8 mouse cellular contexts compared by ENCODE assay signal in genomic region chr1:131963085-131963951, GRCm38 (mm10). TPM values are rescaled to one million over a fixed set of nuclear protein-coding genes. Genes with fewer than 3 reads are reported as not detected.
A peak's percentile ranks its signal among the peaks of the same experiment; 100 is the strongest.
DNase-seq lines count a peak whose midpoint lies in the region; ATAC-seq and TF ChIP-seq lines count a peak whose summit lies in the region.

No protein-coding gene starts in this region.

- peak overlapping the region; percentile 64 for H3K27ac ChIP-seq in testis, adult 2 months (ENCODE audit: control insufficient read depth, insufficient read depth, low read depth, low read length)
- H3K27ac ChIP-seq in brown adipose tissue, adult 24 weeks (replicated peaks; ENCODE audit: low read depth, low read length): no peak overlapping the region
- H3K27ac ChIP-seq in limb, embryonic 12.5 days: no peak overlapping the region
- no peak overlapping the region for H3K27ac ChIP-seq in neural tube, embryonic 13.5 days (replicated peaks)

- DNase-seq in testis, postnatal 10 days (ENCODE audit: low spot score): no peak
- peak; percentile 47 to 48 for DNase-seq in heart, postnatal 10 days
- DNase-seq in right cerebral cortex, postnatal 14 days: no peak
- no peak for DNase-seq in ovary, postnatal 36 days (ENCODE audit: low spot score)

- H3K36me3 ChIP-seq in testis, adult 2 months (ENCODE audit: control insufficient read depth, insufficient read depth, low read length): no peaks in the 10 kb centered on the region
- H3K36me3 ChIP-seq in limb, embryonic 12.5 days: no peaks in the 10 kb centered on the region
- H3K36me3 ChIP-seq in neural tube, embryonic 13.5 days: no peaks in the 10 kb centered on the region

- peak overlapping the region; percentile 99 for H3K4me2 ChIP-seq in limb, embryonic 12.5 days
- H3K4me2 ChIP-seq in neural tube, embryonic 13.5 days: peak overlapping the region; percentile 99

- H3K9me3 ChIP-seq in limb, embryonic 12.5 days: no peaks in the 10 kb centered on the region
- H3K9me3 ChIP-seq in neural tube, embryonic 13.5 days: no peaks in the 10 kb centered on the region

- H3K4me1 ChIP-seq in testis, adult 2 months (ENCODE audit: control insufficient read depth, insufficient read depth, low read length): peaks cover 14% of the 10 kb centered on the region
- no peaks in the 10 kb centered on the region for H3K4me1 ChIP-seq in brown adipose tissue, adult 24 weeks (ENCODE audit: control insufficient read depth, insufficient read depth, insufficient read length, low read length)
- peaks cover 25% of the 10 kb centered on the region for H3K4me1 ChIP-seq in limb, embryonic 12.5 days (replicated peaks)
- peaks cover 40% of the 10 kb centered on the region for H3K4me1 ChIP-seq in neural tube, embryonic 13.5 days (replicated peaks)

- under 1% methylated on average over 59 of the region's 76 CpGs for WGBS in limb, embryonic 12.5 days
- under 1% methylated on average over 64 of the region's 76 CpGs for WGBS in neural tube, embryonic 13.5 days

- peak; percentile 60 for ATAC-seq in limb, embryonic 12.5 days (ENCODE audit: insufficient number of reproducible peaks, insufficient read depth, low FRiP score, low TSS enrichment, low read depth)
- peak; percentile 79 for ATAC-seq in neural tube, embryonic 13.5 days (ENCODE audit: low read depth)

- no peak for TF ChIP-seq CTCF in testis, adult 2 months (IDR thresholded peaks at IDR 0.05; ENCODE audit: control insufficient read depth, insufficient read depth, insufficient replicate concordance, low read depth, low read length)

- no peak for TF ChIP-seq POLR2A in testis, adult 2 months (IDR thresholded peaks at IDR 0.05; ENCODE audit: control insufficient read depth, low read depth, low read length)

- H3K9ac ChIP-seq in limb, embryonic 12.5 days (replicated peaks): peak overlapping the region; percentile 73
- peak overlapping the region; percentile 82 for H3K9ac ChIP-seq in neural tube, embryonic 13.5 days

- intact Hi-C loops in heart, postnatal 10 days (cut with DNase I): no loop called here

- H3K27me3 ChIP-seq in testis, adult 2 months (ENCODE audit: control insufficient read depth, insufficient read depth, low read length): no peaks in the 10 kb centered on the region
- H3K27me3 ChIP-seq in limb, embryonic 12.5 days: peaks cover 58% of the 10 kb centered on the region
- H3K27me3 ChIP-seq in neural tube, embryonic 13.5 days: peaks cover 34% of the 10 kb centered on the region

- peak overlapping the region; percentile 77 for H3K4me3 ChIP-seq in testis, adult 2 months (ENCODE audit: control insufficient read depth, low read depth, low read length)
- peak overlapping the region; percentile 69 for H3K4me3 ChIP-seq in brown adipose tissue, adult 24 weeks (ENCODE audit: insufficient read depth, low read depth, low read length)
- peak overlapping the region; percentile 84 for H3K4me3 ChIP-seq in limb, embryonic 12.5 days (replicated peaks)
- peak overlapping the region; percentile 86 for H3K4me3 ChIP-seq in neural tube, embryonic 13.5 days

RNA-seq across cellular contexts. Expression of gene Slc45a3, which starts 0.6 kb away (rescaled TPM):
- polyA plus RNA-seq in testis, adult 2 months (2012; rRNA removed): 5.7 and 6.3 TPM in 2 replicates
- 0.44 TPM in 1 of 2 replicates, not detected in the other for polyA plus RNA-seq in brown adipose tissue, adult 24 weeks (2012; ENCODE audit: insufficient read depth, insufficient read length, missing spikeins)
- total RNA-seq in heart, postnatal 10 days (2021): 1 to 10 TPM; 3.0 to 5.3 TPM
- 2.2 and 3.0 TPM in 2 replicates for polyA plus RNA-seq in limb, embryonic 12.5 days (2016; fragmentation: Nextera tagmentation; extraction: Ambion mirVana)
- polyA plus RNA-seq in neural tube, embryonic 13.5 days (2015; fragmentation: Nextera tagmentation; extraction: Ambion mirVana): 4.7 and 5.9 TPM in 2 replicates

RNA-seq across cellular contexts. Expression of gene Elk4, which starts 44.1 kb away (rescaled TPM):
- 3.9 and 4.3 TPM in 2 replicates for polyA plus RNA-seq in testis, adult 2 months (2012; rRNA removed)
- polyA plus RNA-seq in brown adipose tissue, adult 24 weeks (2012; ENCODE audit: insufficient read depth, insufficient read length, missing spikeins): 38.8 and 47.3 TPM in 2 replicates
- total RNA-seq in heart, postnatal 10 days (2021): 100 to 1,000 TPM; 133 to 138 TPM
- polyA plus RNA-seq in limb, embryonic 12.5 days (2016; fragmentation: Nextera tagmentation; extraction: Ambion mirVana): 18.1 and 19.6 TPM in 2 replicates
- polyA plus RNA-seq in neural tube, embryonic 13.5 days (2015; fragmentation: Nextera tagmentation; extraction: Ambion mirVana): 13.1 and 14.2 TPM in 2 replicates

RNA-seq across cellular contexts. Expression of gene Nucks1, which starts 53.0 kb away (rescaled TPM):
- polyA plus RNA-seq in testis, adult 2 months (2012; rRNA removed): 2.9 and 4.7 TPM in 2 replicates
- polyA plus RNA-seq in brown adipose tissue, adult 24 weeks (2012; ENCODE audit: insufficient read depth, insufficient read length, missing spikeins): 34.1 and 44.2 TPM in 2 replicates
- total RNA-seq in heart, postnatal 10 days (2021): 100 to 1,000 TPM; 105 to 107 TPM
- polyA plus RNA-seq in limb, embryonic 12.5 days (2016; fragmentation: Nextera tagmentation; extraction: Ambion mirVana): 125 and 130 TPM in 2 replicates
- polyA plus RNA-seq in neural tube, embryonic 13.5 days (2015; fragmentation: Nextera tagmentation; extraction: Ambion mirVana): 52.3 and 57.8 TPM in 2 replicates

Comparison
In these comparisons a context has a peak if more than half of its experiments do, and no peak if none do; other contexts are left out.
1. DNase-seq: peak in heart, postnatal 10 days (2 of 2); none in testis, postnatal 10 days (single experiment), right cerebral cortex, postnatal 14 days (single experiment) and ovary, postnatal 36 days (single experiment).
2. Peak in every context shown above with its lines, with median percentiles within 50 percentile points of each other: H3K4me3 ChIP-seq.